Mouse (Mus musculus): Measurements from ENCODE around the gene Pole4. TPM values are rescaled to one million over a fixed set of nuclear protein-coding genes. Genes with fewer than 3 reads are reported as not detected.
"Not testable (repeated sequence)": the region's sequence is repeated elsewhere in the genome, so short reads cannot be mapped to it uniquely, and the experiment has no call there.

Gene Pole4
- total RNA-seq, 2 experiments from 2014 or later = 14.0 to 16.5 TPM

DNA sequence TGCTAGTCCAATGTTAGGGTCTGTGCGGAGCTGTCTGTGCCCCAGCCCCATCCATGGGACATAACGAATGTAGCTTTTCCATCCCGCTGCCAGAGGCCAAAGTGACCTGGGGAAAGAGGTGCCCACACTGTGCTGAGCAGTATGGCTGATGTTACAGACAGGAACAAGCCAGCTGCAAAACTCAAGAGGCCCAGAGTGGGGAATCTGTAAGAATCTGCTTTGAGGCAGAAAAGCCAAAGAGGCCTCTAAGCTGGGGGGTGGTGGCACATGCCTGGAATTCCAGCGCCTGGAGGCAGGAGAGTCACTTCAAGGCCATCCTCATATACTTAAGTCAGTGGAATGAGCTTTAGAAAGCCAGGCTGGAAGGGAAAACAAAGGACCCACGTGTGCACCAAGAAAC, 18.2 kb upstream of the Pole4 start:
- DNase-seq = no peak
- intact Hi-C loops (cut with DNase I) = no loop called here

DNA sequence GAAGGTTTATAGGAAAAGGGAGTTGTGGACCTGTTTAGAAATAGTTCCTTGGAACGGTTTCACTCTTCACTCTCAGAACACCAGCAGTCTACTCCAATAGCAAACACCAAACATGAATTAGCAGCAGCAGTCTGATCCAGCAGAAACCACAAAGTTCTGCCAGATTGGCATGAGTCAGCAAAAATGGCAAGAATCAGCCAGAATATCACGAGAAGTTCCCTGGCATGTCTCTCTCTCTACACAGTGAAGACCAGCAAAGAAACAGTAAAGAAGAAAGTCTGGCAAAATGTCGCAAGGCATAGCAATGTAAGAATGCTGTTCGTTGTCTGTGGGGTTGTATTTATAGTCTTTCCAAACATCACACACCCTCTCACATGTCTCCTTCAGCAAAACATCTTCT, 11.0 kb upstream of the Pole4 start:
- no peak for DNase-seq

DNA sequence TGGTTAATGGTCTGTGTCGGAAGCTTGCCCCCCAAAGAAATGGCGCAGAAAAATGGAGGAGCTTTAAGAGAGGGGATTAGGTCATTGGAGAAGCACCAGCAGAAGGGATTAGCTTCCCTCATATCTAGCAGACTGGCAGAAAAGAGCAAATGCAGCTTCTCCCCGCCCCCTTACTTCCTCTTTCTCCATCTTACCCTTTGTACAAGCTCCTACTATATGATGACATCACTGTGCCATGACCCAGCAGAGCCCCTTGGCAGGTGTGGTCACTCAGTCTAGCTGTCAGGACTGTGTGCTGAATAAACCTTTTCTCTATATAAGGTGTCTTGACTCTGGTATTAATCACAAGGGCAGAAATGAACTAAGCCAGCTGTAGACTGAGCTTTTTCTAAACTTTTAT, 10.5 kb upstream of the Pole4 start:
- intact Hi-C loops (cut with DNase I) = loop anchor here (1.0 kb wide), 1 partner anchor 176 kb away; no protein-coding TSS in a partner anchor
- DNase-seq = no peak

More for the DNA sequence above, 11.0 kb upstream of the Pole4 start:
- intact Hi-C loops (cut with DNase I) = no loop called here

DNA sequence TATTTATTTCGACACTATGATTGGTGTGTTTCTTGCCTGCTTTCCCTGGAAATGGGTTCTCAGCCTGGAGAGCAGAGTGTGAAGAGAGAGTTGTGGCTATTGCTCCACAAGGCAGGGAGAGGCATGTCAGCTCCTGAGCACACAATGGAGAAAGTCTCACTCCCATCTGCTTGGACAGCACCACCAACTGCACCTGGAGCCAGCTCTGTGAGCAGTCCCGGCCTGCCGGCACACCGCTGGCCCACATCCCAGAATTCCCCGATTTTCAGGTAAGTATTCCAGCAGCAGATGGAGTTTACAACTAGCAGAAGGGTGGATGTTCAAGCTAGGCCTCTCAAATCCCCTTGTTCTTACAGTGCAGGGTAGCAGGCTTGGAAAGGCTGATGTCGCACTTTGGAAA, 10.1 kb upstream of the Pole4 start:
- intact Hi-C loops (cut with DNase I) = loop anchor here (1.0 kb wide), 1 partner anchor 176 kb away; no protein-coding TSS in a partner anchor
- DNase-seq = no peak

DNA sequence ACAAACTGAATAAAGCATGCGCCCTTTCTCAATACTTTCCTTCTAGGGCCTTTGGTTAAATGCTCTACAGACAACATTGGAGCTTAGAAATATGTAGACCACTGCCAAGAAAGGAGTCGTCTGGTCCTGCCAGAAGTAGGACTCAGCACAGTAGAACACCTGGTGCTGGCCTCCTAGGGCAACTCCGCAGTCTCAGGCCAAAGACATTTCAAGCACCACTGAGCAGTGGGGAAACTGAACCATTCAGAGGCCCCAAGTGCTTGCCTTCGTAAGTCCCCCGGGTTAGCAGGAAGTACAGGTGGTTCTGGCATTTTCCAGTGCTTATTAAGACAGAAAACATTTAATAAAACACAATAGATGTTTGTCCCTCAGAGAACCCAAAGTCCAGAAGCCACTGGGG, 9.7 kb upstream of the Pole4 start:
- intact Hi-C loops (cut with DNase I) = loop anchor here (1.0 kb wide), 1 partner anchor 176 kb away; no protein-coding TSS in a partner anchor
- DNase-seq = no peak

DNA sequence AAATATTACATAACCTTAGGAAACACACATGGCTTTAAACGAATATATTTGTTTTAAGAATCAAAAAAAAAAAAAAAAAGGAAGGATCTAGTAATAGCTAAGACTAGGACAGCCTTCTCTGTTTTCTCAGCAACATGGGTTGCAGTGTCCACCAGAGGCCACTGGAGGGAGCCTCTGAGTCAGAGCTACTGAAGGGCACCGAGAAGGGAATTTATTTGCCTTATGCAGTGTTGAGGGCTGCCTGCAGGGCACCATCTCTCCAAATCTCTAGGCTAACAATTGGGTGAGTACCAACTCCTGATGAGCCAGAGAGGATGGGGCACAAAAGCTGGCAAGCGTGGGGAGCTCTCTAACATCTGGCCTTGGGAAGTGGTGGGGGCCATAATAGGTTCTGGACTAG, 9.1 kb upstream of the Pole4 start:
- intact Hi-C loops (cut with DNase I) = no loop called here

DNA sequence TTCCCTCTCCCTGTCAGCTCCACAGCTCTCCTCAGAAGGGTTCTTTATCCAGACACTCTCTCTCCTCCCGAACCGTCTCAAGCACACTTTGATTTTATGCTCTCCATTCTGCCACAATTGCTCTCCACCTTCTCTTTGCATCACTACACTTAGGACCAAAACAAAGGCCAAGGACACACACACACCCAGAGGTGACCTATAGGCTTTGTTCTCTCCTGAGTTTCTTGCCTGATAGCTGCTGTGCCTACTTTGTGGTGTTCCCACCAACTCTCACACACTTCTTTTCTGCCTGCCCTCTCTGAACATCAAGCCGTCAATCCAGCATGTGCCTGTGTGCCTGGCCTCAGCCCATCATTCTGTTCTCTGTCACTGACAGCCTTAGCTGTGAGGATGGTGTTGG, 2.6 kb upstream of the Pole4 start:
- DNase-seq = no peak
- intact Hi-C loops (cut with DNase I) = no loop called here

More for the DNA sequence above, 9.1 kb upstream of the Pole4 start:
- DNase-seq = peak; percentile 55 to 63

DNA sequence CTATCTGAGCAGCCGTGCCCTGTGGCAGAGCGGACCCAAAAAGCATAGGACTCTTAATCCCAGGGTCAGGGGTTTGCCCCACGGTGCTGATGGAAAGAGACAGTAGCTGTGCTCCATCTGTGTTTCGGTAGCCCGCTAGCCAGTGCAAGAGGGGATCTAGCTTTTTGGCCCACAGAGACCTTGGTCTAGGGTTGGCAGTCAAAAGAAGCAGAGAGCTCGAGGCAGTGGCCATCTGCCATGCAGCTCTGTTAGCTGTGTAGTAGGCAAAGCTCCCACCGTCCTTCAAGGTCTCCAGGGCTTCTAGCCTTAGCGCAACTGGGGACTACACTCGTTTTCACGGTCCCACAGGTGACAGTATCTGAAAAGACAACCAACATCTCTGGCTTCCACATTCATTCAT, 2.1 kb upstream of the Pole4 start:
- intact Hi-C loops (cut with DNase I) = no loop called here

DNA sequence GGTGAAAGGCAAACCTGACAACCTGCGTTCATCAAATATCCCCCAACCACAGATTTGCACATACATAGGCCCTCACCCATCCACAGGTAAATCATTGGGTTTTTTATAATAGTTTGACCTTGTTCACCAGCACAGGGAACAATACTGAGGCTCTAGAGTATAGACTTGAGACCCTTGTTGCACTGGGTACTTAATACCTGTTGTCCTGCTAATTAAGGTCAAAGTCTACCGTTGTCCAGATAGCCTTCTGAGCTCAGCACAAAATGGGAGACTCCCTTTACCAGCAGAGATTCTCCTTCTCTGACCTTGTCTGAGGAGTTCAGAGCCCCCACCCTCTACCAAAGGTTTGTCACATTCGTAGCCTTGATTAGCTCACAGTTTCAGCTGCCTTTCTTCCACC, 1.5 kb downstream of the Pole4 start:
- intact Hi-C loops (cut with DNase I) = loop anchor here (5.0 kb wide), 1 partner anchor 716 kb away; no protein-coding TSS in a partner anchor
- no peak for DNase-seq

More for the DNA sequence above, 2.1 kb upstream of the Pole4 start:
- no peak for DNase-seq

DNA sequence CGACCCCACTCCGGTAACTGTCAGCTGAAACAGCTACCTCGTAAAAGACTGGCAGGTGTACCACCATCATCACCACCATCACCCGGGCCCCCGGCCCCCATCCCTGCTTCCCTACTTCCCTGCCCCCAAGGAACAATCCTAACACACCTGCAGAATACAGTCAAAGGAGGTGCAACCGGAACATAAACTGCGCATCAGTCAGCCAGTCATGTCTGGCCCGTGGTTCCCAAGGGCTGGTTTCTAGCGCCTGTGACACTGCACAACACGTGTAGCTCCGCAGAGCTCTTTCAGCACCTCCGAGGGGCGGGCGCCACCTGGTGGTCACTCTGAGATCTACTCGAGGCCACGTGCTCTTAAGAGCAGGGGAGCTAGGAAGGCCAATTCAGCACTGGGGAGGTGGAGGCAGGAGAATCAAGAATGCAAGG, 2.6 kb downstream of the Pole4 start:
- peak; percentile 80 to 81 for DNase-seq
- intact Hi-C loops (cut with DNase I) = loop anchor here (5.0 kb wide), 1 partner anchor 715 kb away; no protein-coding TSS in a partner anchor

DNA sequence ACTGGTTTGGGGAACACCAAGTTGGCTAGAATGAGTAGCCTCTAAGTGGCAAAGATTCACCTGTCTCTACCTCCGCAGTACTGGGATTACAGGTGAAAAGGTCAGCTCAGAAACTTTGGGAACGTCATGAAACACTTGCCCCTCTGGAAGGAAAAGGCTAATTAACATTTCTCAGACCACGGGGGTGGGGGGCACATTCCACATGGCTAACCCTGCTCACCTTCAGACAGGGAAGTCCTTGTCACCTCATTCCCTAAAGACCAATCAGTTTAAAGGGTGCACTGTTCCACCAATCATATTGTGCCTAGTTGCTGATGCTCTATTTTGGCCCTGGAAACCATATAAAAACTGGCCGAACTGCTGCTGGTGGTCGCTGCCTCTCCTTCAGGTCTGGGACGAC, 3.9 kb downstream of the Pole4 start:
- intact Hi-C loops (cut with DNase I) = loop anchor here (5.0 kb wide), 1 partner anchor 714 kb away; no protein-coding TSS in a partner anchor

DNA sequence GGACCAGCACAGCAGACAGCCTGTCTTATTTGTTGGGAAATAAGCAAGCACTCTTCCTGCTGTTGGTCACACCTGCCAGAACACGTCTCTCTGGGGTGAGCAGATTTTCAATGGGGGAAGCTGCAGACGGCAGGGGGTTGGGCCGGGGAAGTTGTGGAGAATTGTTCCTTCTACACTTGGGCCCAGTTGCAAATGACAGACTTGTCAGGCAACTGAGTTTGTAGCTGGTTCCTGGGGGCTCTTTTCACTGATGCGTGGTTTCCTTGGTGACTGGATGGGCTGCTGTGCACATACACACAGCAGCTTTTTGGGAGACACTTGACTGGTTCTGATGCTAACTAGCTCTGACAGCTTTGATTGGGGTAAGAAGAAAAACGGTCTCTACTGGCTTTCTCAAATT, 5.3 kb downstream of the Pole4 start:
- intact Hi-C loops (cut with DNase I) = loop anchor here (5.0 kb wide), 1 partner anchor 713 kb away; no protein-coding TSS in a partner anchor
- DNase-seq = no peak

More for the DNA sequence above, 3.9 kb downstream of the Pole4 start:
- DNase-seq = no peak

DNA sequence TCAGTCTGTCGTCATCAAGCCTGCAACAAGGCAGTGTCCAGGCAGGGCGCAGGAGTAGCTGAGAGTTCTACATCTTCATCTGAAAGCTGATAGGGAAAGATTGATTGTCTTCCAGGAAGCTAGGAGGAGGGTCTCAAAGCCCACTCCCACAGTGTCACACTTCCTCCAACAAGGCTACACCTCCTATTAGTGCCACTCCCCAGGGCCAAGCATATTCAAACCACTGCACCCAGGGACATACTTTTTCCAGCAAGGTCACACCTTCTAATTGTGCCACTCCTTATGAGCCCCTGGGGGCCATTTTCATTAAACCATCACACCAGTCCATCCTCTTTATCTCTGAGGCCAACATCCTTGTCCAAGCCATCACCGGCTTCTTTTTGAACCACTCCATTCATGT, 8.4 kb downstream of the Pole4 start:
- DNase-seq = no peak
- intact Hi-C loops (cut with DNase I) = no loop called here

DNA sequence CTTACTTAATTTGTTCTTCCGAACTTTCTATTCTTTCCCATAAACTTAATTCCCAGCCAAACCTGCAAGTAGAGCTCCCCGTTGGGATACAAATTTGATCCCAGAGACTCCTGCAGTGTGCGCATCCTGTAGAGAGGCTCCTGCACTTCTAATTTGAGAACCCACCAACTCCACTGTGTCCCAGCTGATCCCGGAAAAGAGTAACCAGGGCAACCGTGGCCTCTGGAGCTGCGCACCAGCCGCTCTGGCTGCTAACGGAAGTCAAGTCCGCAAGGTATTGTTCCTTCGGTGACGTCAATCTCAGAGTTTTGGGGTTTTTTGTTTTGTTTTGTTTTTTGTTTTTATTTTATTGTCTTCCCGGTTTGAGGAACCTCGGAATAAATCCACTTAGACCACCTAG, 10.5 kb downstream of the Pole4 start:
- intact Hi-C loops (cut with DNase I) = no loop called here
- no peak for DNase-seq

DNA sequence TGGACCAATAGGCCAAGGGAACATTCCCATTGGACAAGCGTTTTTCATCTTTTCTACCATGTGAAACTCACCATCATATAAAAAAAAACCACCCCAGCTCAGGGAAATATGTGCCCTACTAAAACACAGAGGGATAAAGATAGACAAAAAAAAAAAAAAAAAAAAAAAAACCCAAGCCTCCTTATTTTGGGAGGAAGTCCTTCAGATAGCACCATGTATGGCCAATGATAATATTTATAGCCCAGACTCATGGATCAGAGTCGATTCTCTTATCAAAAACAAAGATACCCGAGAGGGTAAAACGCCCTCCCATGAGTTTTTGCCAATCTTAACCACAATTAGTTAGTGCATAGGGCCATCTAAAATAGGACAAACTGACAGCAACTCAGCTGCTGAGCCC, 15.7 kb downstream of the Pole4 start:
- intact Hi-C loops (cut with DNase I) = no loop called here
- no peak for DNase-seq

DNA sequence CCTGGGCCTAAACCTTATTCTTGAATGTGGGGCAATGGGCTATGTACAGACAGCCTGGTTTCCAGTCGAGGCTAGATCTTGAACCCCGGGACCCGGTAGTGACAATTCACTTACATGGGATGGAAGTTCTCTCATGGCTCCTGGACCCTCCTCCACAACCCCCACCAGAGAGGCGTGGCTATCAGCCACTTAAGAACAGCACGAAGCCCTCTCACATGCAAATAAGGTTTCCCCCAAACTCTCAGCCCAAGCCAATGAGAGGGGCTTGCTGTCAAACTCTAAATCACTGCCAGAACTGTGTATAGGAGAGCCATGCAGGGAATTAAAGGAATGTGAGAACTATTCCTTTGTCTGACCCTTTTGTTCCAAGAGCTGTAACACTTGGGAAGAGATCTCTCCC, 16.6 kb downstream of the Pole4 start:
- DNase-seq; intact Hi-C loops (cut with DNase I): not testable (repeated sequence)

DNA sequence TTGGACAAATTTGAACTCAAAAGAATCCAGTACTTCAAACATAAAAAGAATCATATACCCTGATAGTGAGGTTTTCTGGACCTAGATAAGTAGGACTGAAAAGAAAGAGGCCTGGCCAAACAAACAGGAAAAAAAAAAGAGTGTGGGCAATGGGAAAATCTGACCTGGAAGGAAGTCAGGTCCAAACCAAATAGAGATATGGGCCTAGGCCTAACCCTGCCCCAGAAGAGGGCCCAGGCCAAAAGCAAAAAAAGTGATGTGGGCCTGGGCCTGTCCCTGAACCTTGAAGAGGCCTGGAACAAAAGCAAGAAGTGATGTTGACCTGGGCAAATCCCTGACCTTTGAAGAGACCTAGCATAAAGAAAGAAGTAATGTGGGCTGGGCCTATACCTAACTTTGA, 21.0 kb downstream of the Pole4 start:
- no peak for DNase-seq
- intact Hi-C loops (cut with DNase I) = no loop called here

DNA sequence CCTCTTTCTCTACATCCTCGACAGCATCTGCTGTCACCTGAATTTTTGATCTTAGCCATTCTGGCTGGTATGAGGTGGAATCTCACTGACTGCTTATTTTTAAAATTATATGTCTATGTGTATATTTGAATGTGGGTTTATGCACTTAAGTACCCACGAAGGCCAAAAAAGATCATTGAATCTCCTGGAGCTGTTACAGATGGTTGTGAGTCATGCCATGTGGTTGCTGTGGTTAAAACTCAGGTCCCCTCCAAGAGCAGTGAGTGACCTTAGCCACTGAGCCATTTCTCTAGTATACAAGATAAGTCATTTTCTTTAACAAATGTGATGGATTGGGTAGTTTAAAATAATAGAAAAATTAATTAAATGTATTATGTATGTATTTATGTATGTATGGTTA, 25.9 kb downstream of the Pole4 start:
- intact Hi-C loops (cut with DNase I); DNase-seq: not testable (repeated sequence)

DNA sequence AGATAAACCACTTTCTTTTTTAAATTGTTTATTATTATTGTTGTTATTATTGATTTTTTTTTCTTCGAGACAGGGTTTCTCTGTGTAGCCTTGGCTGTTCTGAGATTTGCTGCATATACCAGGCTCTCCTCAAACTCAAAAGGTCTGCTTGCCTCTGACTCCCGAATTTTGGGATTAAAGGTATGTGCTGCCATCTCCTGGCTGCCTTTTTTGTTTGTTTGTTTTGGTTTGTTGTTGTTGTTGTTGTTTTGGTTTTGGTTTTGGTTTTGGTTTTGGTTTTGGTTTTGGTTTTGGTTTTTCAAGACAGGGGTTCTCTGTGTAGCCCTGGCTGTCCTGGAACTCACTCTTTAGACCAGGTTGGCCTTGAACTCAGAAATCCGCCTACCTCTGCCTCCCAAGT, 27.5 kb downstream of the Pole4 start:
- DNase-seq; intact Hi-C loops (cut with DNase I): not testable (repeated sequence)

DNA sequence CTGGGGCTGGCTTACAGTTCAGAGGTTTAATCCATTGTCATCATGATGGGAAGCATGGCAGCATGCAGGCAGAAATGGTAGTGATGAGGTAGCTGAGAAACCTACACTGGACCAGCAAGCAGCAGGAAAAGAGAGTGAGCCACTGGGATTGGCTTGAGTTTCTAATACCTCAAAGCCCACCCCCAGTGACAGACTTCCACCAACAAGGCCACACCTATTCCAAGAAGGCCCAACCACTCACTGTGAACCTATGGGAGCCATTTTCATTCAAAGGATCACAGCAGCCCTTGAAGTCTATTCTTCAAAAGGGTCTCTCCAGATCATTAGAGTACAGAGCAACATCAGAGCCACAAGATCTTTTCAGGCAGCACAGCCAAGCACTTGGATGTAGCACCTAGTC, 38.7 kb downstream of the Pole4 start:
- DNase-seq = no peak
- intact Hi-C loops (cut with DNase I) = no loop called here

DNA sequence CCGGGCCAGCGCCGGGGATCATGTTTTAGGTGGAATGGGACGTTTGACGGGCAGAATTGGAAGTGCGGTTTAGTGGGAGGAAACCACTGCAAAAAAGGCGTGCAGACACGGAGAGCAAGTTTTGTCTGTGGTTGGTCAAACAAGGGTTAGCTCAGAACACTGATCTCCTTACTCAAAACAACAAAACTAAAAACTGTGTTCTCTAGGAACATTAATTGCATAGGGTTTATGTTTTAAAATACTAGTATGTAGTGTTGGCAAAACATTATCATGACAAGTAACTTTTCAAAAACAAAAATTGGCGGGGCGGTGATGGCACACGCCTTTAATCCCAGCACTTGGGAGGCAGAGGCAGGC, 52.0 kb downstream of the Pole4 start:
- no peak for DNase-seq
- intact Hi-C loops (cut with DNase I) = no loop called here

DNA sequence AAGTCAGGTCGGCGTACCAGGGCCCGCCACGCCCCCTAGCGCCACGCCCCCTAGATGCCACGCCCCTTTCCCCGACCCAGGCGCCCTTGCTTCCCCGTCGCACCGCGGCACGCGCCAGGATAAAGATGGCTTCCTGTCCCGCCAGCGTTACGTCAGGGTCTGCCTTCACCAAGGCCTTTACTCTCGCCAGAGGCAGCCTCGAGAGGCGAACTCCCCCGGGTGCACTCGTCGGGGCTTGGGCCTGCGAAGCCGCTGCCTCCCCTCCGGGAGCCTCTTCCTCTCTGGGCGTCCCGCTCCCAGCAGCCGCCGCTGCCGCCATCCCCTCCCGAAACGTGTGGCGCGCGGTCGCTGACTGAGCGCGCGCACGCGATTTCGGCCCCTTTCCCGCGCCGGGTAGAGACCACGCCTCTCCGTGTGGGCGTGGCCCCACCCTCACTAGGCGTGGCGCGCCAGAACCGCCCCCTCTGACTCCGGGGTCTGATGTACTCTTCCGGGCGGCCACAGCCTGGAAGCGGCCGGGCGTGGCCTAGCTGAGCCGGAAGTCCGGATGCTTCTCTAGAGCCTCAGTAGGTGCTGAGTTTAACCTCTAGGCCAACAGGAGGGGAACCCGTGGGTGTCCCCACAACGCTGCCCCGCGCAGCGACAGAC, 52.5 kb downstream of the Pole4 start:
- intact Hi-C loops (cut with DNase I) = no loop called here
- peak; percentile 93 to 94 for DNase-seq

DNA sequence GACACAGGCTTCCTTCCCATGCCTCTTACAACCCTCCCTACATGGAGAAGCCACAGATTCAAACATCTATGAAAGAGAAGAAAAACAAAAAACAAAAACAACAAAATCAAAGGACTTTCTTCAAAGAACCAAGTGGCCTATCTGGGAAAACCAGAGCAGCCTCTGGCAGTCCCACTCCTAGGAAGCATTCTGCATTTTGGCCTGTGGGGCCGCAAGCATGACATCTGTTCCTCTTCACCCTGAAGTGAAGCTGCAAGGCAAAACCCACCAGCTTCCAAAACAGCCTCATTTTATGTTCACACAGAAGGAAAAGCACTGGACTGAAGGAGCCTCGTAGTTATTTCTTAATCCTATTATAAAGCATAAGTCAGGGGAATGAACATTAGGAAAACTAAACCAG, 56.1 kb downstream of the Pole4 start:
- DNase-seq = no peak
- intact Hi-C loops (cut with DNase I) = no loop called here

Data from gastrocnemius, postnatal 36 days (tissue).